Mouse (Mus musculus) thymus, adult 2 months (tissue): ENCODE data around the gene Fam53a. TPM values are rescaled to one million over a fixed set of nuclear protein-coding genes. Genes with fewer than 3 reads are reported as not detected.

ENCODE experiments used
- DNase-seq: peaks from one replicate; pipeline ENCODE4 v3.0.0; 2021
- H3K27ac ChIP-seq: fragments of 200-500 bp; 2 replicates; pipeline ENCODE4 v1.5.1; 2012; ENCODE audit warnings: low read length, control low read depth; ENCODE audit not compliant: control insufficient read depth, insufficient read depth
- H3K27me3 ChIP-seq: fragments of 200-500 bp; 2 replicates; pipeline ENCODE4 v1.6.1; 2012; ENCODE audit warnings: mild to moderate bottlenecking, low read length, moderate library complexity, mixed read lengths; ENCODE audit not compliant: control insufficient read depth, insufficient read depth
- H3K36me3 ChIP-seq: fragments of 200-500 bp; 2 replicates; pipeline ENCODE4 v1.6.1; 2012; ENCODE audit warnings: mild to moderate bottlenecking, low read length, moderate library complexity; ENCODE audit not compliant: control insufficient read depth, insufficient read depth
- H3K4me1 ChIP-seq: fragments of 200-500 bp; replicated peaks from 2 replicates; pipeline ENCODE4 v1.6.1; 2012; ENCODE audit warnings: low read length; ENCODE audit not compliant: control insufficient read depth, insufficient read depth
- H3K4me3 ChIP-seq: fragments of 200-500 bp; 2 replicates; pipeline ENCODE4 v1.5.1; 2012; ENCODE audit warnings: mild to moderate bottlenecking, low read length, control low read depth, moderate library complexity; ENCODE audit not compliant: control insufficient read depth, insufficient read depth
- CTCF ChIP-seq: fragments of 200-500 bp; IDR thresholded peaks from 2 replicates; pipeline ENCODE4 v1.5.1; 2012; ENCODE audit warnings: mild to moderate bottlenecking, control low read depth, low read length, moderate library complexity, borderline replicate concordance; ENCODE audit not compliant: control insufficient read depth, poor library complexity, insufficient read depth; ENCODE audit errors: extremely low read depth
- POLR2A ChIP-seq: fragments of 200-500 bp; IDR thresholded peaks from 2 replicates; pipeline ENCODE4 v1.6.1; 2012; ENCODE audit warnings: mild to moderate bottlenecking, low read length, control low read depth, moderate library complexity; ENCODE audit not compliant: control insufficient read depth, poor library complexity, insufficient read depth; ENCODE audit errors: extremely low read depth
- WGBS: fragments of 180-500 bp; shearing (Covaris S2); methylation state at CpG from one replicate; pipeline ENCODE4 v1.1.7; 2018; 5-methylcytosine and 5-hydroxymethylcytosine counted together
- polyA plus RNA-seq: library from polyadenylated mRNA; depleted of rRNA; stranded (reverse); fragments of >200 nt; gene quantifications from 2 replicates; pipeline ENCODE4 v1.2.3, GENCODE M21; 2012; rRNA removed

Fam53a gene
- polyA plus RNA-seq, 1 experiment = 89.5 TPM

DNA sequence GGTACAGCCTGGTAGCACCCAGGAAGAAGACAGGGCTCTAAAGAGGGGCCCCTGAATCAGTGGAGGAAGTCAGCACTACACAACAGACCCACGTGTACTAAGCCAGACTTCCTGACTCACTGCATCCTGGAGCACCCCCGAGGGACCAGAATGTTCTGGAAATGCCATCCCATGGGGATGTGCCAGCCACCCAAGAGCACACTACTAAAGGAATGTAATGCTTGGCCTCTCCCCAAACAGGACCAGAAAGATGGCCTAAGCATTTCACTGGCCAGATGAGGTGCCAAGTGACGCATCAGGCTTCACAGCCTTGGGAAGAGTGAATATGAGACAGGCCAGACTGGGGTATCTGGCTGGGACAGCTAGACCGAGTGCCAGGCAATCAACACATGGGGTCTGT is 63.5 kb downstream of the Fam53a start:
- no peaks in the 10 kb centered on the region for H3K4me1 ChIP-seq
- DNase-seq = no peak
- no peak overlapping the region for H3K27ac ChIP-seq
- H3K4me3 ChIP-seq = no peak overlapping the region
- no peaks in the 10 kb centered on the region for H3K36me3 ChIP-seq
- no peaks in the 10 kb centered on the region for H3K27me3 ChIP-seq
- WGBS = 53% methylated on average over 4 of the region's 4 CpGs
- TF ChIP-seq POLR2A (no peak), CTCF (no peak)

GRCm38 (mm10) chr5:33556277-33556995 is 73.0 kb downstream of the Fam53a start:
- Histone ChIP-seq H3K4me1 (no peaks in the 10 kb centered on the region), H3K27me3 (no peaks in the 10 kb centered on the region), H3K27ac (no peak overlapping the region), H3K4me3 (no peak overlapping the region), H3K36me3 (no peaks in the 10 kb centered on the region)
- 83% methylated on average over 14 of the region's 14 CpGs for WGBS
- DNase-seq = no peak
- TF ChIP-seq CTCF (no peak), POLR2A (no peak)

Other genes with a start within 250 kb of the Fam53a start
- 0.10 TPM in 1 of 2 replicates, not detected in the other for gene Nkx1-1, start 195.7 kb downstream of the Fam53a start, polyA plus RNA-seq
- gene Gm9903, start 290 bp upstream of the Fam53a start, polyA plus RNA-seq = 0.56 and 0.82 TPM in 2 replicates
- gene Slbp, start 22.9 kb upstream of the Fam53a start, polyA plus RNA-seq = 87.4 and 132 TPM in 2 replicates
- 57.3 and 72.7 TPM in 2 replicates for gene Tacc3, start 28.5 kb upstream of the Fam53a start, polyA plus RNA-seq
- gene Tmem129, start 28.8 kb upstream of the Fam53a start, polyA plus RNA-seq = 71.6 and 78.0 TPM in 2 replicates
- gene Fgfr3, start 92.0 kb upstream of the Fam53a start, polyA plus RNA-seq = 4.8 and 6.3 TPM in 2 replicates
- 69.5 and 82.9 TPM in 2 replicates for gene Letm1, start 153.2 kb upstream of the Fam53a start, polyA plus RNA-seq
- gene Nsd2, start 191.1 kb upstream of the Fam53a start, polyA plus RNA-seq = 53.3 and 64.8 TPM in 2 replicates